Mouse (Mus musculus) stomach, postnatal 0 days (tissue): ENCODE data around the gene Rps6ka1. TPM values are rescaled to one million over a fixed set of nuclear protein-coding genes. Genes with fewer than 3 reads are reported as not detected.
A peak's percentile ranks its signal among the peaks of the same experiment; 100 is the strongest.
"Not testable (repeated sequence)": the region's sequence is repeated elsewhere in the genome, so short reads cannot be mapped to it uniquely, and the experiment has no call there.

Experiments
- ATAC-seq: fragments of 200-750 bp; cut with Nextera tagmentation; 2 replicates; pipeline ENCODE4 v1.8.0; 2017; ENCODE audit not compliant: low FRiP score, low TSS enrichment
- DNase-seq: peaks from one replicate; pipeline ENCODE4 v3.0.0-alpha.2; 2016; ENCODE audit warnings: low spot score
- H3K27ac ChIP-seq: fragments of 300-500 bp; sonication (generic); replicated peaks from 2 replicates; pipeline ENCODE4 v1.5.1; 2014; ENCODE audit warnings: mild to moderate bottlenecking, control low read depth
- H3K27me3 ChIP-seq: fragments of 300-500 bp; sonication (generic); 2 replicates; pipeline ENCODE4 v1.6.1; 2014; ENCODE audit warnings: low read length; ENCODE audit not compliant: control insufficient read depth, insufficient read depth
- H3K36me3 ChIP-seq: fragments of 300-500 bp; sonication (generic); 2 replicates; pipeline ENCODE4 v1.6.1; 2014; ENCODE audit warnings: low read length, mixed read lengths; ENCODE audit not compliant: control insufficient read depth, insufficient read depth
- H3K4me1 ChIP-seq: fragments of 300-500 bp; sonication (generic); replicated peaks from 2 replicates; pipeline ENCODE4 v1.6.1; 2014; ENCODE audit warnings: antibody characterized with exemption; ENCODE audit not compliant: control insufficient read depth, insufficient read depth
- H3K4me2 ChIP-seq: fragments of 300-500 bp; sonication (generic); replicated peaks from 2 replicates; pipeline ENCODE4 v1.6.1; 2014; ENCODE audit warnings: low read depth, mild to moderate bottlenecking, control low read depth, moderate library complexity
- H3K4me3 ChIP-seq: fragments of 300-500 bp; sonication (generic); 2 replicates; pipeline ENCODE4 v1.5.1; 2014; ENCODE audit warnings: low read depth, low read length, control low read depth
- H3K9ac ChIP-seq: fragments of 300-500 bp; sonication (generic); 2 replicates; pipeline ENCODE4 v1.6.1; 2014; ENCODE audit warnings: mild to moderate bottlenecking, low read length, control low read depth, mixed read lengths
- H3K9me3 ChIP-seq: fragments of 300-500 bp; sonication (generic); 2 replicates; pipeline ENCODE4 v1.6.1; 2016; ENCODE audit warnings: low read length; ENCODE audit not compliant: control insufficient read depth
- CTCF ChIP-seq: IDR thresholded peaks from 2 replicates; pipeline ENCODE4 v1.5.1; 2016; ENCODE audit warnings: antibody characterized with exemption, low read depth, mild to moderate bottlenecking, moderate library complexity
- EP300 ChIP-seq: optimal IDR thresholded peaks from 2 replicates; pipeline ENCODE3; 2016; ENCODE audit warnings: antibody characterized with exemption
- WGBS: fragments of 180-500 bp; shearing (Covaris S2); extraction: QIAGEN DNeasy Blood & Tissue Kit; methylation state at CpG from one replicate; pipeline ENCODE4 v1.1.7; 2014; 5-methylcytosine and 5-hydroxymethylcytosine counted together
- polyA plus RNA-seq: library from polyadenylated mRNA; unstranded; fragments of >200 nt; fragmentation: Nextera tagmentation; extraction: Ambion mirVana; gene quantifications from 2 replicates; pipeline ENCODE4 v1.2.1, GENCODE M21; 2015

Rps6ka1 gene
- polyA plus RNA-seq, 1 experiment from 2014 or later: 46.0 TPM

DNA sequence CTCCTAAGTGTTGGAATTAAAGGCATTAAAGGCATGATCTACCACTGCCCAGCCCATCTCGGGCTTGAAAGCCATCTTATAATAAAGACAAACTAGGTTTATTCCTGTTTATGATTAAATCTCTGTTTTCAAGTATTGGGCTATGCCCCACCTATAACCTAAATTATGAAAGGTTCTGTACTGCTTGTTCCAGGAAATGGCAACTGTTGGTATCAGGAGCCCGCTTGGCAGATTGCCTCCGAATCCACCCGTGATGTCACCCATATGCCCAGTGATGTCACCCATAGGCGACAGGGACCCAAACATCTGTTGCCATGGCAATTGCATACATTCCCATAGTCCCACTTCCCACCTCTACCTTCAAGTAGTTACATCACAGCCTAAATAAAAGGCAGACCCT lies 36.1 kb upstream of the Rps6ka1 start:
- Histone ChIP-seq H3K9ac (no peak overlapping the region), H3K27me3 (no peaks in the 10 kb centered on the region), H3K4me2 (no peak overlapping the region), H3K36me3 (no peaks in the 10 kb centered on the region), H3K27ac (no peak overlapping the region), H3K4me3 (no peak overlapping the region), H3K9me3 (no peaks in the 10 kb centered on the region), H3K4me1 (no peaks in the 10 kb centered on the region)
- no peak for ATAC-seq
- no peak for TF ChIP-seq EP300
- TF ChIP-seq CTCF: no peak
- WGBS: 91% methylated on average over 5 of the region's 5 CpGs
- DNase-seq: no peak

DNA sequence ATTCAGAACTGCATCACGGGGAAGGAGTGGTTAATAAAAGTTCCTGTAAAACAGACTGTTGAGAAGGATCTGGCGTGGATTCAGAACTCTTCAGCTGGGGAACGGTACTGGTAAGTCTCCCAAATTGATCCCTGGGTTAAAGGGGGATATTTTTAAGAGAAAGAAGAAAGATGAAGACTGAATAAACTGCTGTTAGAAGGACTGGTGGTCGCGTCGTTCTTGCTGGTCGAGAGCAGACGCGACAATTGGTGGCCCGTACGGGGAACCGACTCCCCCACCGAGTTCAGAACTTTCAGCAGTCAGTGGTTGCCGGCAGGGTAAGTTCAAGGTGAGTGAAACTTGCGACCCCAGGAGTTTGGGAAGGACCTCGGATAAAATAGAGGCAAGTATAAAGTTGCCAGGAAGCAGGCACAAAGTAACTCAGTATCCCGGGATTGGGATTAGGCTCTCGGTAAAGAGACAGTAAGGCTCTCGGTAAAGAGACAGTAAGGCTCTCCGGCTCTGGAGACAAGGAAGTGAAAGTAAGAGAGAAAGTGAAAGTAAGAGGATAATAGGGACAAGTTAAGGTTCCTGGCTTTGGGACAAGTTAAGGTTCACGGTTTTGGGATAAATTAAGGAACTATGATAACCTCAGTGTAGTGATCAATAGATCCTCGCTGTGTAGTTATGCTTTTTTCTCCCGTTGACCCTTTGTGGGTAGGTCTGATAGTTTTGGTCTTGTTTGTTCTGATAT lies 30.7 kb upstream of the Rps6ka1 start:
- not testable (repeated sequence) for H3K4me3 ChIP-seq, H3K36me3 ChIP-seq, ATAC-seq, H3K9me3 ChIP-seq, H3K27me3 ChIP-seq, H3K4me2 ChIP-seq, H3K27ac ChIP-seq, H3K4me1 ChIP-seq, DNase-seq, H3K9ac ChIP-seq
- 82% methylated on average over 12 of the region's 23 CpGs for WGBS

DNA sequence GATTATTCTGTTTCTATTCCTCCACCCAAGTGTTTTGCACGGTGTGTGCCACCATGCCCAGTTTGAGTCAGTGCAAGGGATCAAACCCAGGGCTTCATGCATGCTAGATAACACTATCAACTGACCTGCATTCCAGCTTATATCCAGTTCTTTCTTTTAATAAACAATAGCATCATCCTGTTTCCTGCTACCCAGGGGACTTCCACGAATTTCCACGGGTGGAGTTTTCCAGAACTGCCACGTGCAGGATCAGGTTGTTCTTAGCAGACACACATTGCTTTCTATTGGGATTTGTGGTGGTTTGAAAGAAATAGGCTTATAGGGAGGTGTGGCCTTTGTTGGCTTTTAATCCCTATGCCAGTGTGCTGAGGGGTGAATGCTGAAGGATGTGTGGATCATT lies 24.4 kb upstream of the Rps6ka1 start:
- Histone ChIP-seq H3K4me2 (no peak overlapping the region), H3K9me3 (no peaks in the 10 kb centered on the region), H3K4me3 (no peak overlapping the region), H3K9ac (no peak overlapping the region), H3K27ac (no peak overlapping the region), H3K27me3 (no peaks in the 10 kb centered on the region), H3K36me3 (no peaks in the 10 kb centered on the region), H3K4me1 (peaks cover 2% of the 10 kb centered on the region; the same call in 1 of the 2 replicates)
- TF ChIP-seq EP300 (no peak), CTCF (no peak)
- no peak for ATAC-seq
- DNase-seq: no peak
- WGBS: 49% methylated on average over 4 of the region's 4 CpGs

DNA sequence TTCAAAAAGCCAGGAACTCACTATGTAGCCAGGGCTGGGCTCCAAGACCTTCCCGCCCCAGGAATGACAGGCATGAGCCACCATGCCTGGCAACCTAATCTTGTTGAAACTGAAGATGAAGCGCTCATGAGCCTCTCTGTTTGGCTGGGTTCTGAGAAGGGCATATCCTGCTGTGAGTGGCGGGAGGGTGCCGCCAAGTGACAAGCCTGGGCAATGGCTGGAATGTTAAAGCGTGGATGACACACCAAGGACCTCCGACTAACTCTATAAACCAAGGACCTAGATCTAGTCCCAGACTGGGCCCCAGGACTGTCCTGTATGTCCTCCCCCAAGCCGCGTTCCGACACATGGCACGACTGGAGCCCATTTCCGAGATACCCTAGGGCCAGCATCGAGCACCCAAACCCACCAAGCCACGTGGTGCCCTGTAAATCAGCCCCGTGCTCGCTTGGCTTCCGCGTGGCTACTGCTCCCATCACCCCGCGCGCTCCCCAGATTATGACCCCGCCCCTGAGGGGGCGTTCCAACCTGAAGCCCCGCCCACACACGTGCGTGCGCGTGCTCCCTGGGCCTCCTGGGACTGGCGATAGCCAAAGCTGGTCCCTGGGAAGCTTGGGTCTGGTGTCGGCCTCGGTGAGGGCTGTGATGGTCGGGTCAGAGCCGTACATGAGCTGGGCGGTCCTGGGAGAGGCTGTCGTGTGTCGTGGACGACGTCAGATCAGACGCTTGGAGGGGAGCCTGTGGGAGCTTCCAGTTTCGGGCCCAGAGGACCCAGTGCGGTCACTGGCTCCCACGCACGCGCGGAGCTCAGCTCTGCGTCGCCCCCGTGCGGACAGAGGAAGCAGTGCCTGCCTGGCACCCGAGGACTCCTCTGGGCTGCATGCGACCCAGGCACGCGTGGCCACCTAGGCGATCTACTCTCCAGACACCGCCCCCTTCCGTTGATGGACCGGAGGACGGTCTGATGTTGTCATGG lies 22.9 kb upstream of the Rps6ka1 start:
- H3K27ac ChIP-seq: peak overlapping the region; percentile 97
- TF ChIP-seq CTCF (peak; percentile 99), EP300 (no peak)
- under 1% methylated on average over 57 of the region's 57 CpGs for WGBS
- ATAC-seq: peak; percentile 96
- H3K9me3 ChIP-seq: no peaks in the 10 kb centered on the region
- H3K9ac ChIP-seq: peak overlapping the region; percentile 74
- peak overlapping the region; percentile 49 for H3K4me3 ChIP-seq
- no peaks in the 10 kb centered on the region for H3K36me3 ChIP-seq
- H3K27me3 ChIP-seq: no peaks in the 10 kb centered on the region
- H3K4me2 ChIP-seq: peak overlapping the region; percentile 70
- H3K4me1 ChIP-seq: peaks cover 2% of the 10 kb centered on the region; the same call in 1 of the 2 replicates
- DNase-seq: peak; percentile 99

GRCm38 (mm10) chr4:133908051-133908450 lies 20.5 kb upstream of the Rps6ka1 start:
- H3K27ac ChIP-seq: no peak overlapping the region
- no peaks in the 10 kb centered on the region for H3K9me3 ChIP-seq
- 88% methylated on average over 6 of the region's 6 CpGs for WGBS
- no peak overlapping the region for H3K9ac ChIP-seq
- ATAC-seq: no peak
- no peak for TF ChIP-seq EP300
- no peak for TF ChIP-seq CTCF
- H3K4me1 ChIP-seq: peaks cover 2% of the 10 kb centered on the region; the same call in 1 of the 2 replicates
- H3K4me2 ChIP-seq: no peak overlapping the region
- no peak for DNase-seq
- H3K27me3 ChIP-seq: no peaks in the 10 kb centered on the region
- no peaks in the 10 kb centered on the region for H3K36me3 ChIP-seq
- H3K4me3 ChIP-seq: no peak overlapping the region
